Mouse (Mus musculus): ENCODE results near the gene Mtx2.

The Mtx2 gene

GRCm38 (mm10) chr2:74825730-74826430 lies at the start of gene Mtx2:
TSS of gene Mtx2 (plus strand) at chr2:74825803.
- peak; percentile 93 for DNase-seq (ENCODE audit: low read depth, low spot score)

DNA sequence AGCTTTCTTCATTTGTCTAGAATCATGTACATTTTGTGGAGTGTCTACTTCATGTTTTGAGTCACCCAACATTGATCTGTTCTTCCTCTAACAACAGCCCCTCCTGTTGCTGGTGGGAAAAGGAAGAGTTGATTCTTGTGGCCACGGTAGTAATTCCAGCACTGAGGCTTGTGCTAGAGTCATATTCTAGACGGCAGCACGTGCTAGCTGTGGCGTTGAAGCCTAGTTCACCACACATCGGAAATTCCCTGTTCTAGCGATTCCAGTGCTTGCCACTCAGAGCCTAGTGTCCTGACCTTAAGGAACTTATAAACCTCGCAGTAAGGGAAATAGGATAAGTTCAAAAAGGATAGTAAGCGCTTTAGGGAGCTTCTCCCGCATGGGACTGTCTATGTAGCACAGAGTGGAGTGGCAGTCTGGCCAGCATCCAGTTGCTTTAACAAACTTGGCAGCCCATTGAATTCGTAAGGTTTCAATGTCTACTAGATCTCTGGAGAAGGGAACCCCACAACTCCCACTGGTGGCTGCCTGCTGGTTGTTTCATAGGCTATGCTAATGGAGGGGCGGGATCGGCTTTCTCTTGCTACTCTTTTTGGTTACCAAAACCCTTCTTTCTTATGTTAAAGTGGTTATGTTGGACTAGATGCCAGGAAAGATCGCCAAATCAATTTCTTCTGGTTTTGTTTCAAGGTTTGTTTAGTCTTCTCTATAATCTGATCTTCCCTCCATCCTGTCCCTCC lies 47.9 kb upstream of the Mtx2 start:
- peak; percentile 27 for DNase-seq (ENCODE audit: low read depth, low spot score)

DNA sequence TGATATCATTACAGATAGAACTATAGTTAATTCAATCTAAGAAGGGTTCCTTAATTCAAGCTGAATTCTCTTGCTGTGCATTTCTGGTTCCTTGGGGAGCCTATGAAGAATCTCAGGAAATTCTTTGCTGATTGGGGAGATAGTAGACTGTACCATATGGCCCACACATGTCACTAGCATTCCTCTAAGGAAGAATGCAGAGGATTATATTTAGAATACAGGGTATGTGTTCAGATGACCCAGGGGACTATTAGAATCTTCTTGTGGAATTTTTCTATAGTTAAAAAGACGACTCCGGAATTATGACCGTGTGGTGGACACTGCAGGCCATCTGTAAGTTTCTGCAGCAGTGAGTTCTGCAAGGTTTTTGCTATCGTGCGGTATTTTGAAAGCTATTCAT lies 44.2 kb upstream of the Mtx2 start:
- DNase-seq (ENCODE audit: low read depth, low spot score): no peak

GRCm38 (mm10) chr2:74795531-74795930 lies 30.1 kb upstream of the Mtx2 start:
- DNase-seq (ENCODE audit: low read depth, low spot score): no peak

DNA sequence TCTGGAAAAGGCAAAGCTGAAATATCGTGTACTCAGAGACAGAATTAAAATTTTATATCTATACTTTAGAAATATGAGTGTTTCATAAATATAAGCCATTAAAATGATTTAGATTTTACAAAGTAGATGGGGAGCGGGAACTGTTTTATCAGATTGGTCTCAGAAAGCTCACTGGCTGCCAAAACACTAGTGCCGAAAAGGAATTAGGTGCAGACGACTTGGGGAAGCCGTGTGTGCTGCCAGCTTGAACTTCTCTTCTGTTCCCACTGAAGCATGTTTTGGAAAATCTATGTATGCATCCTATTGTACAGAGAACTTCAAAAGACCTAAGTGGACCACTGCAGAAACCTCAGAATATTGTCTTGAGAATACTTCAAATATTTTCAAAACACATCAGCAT lies 17.2 kb upstream of the Mtx2 start:
- DNase-seq (ENCODE audit: low read depth, low spot score): no peak

DNA sequence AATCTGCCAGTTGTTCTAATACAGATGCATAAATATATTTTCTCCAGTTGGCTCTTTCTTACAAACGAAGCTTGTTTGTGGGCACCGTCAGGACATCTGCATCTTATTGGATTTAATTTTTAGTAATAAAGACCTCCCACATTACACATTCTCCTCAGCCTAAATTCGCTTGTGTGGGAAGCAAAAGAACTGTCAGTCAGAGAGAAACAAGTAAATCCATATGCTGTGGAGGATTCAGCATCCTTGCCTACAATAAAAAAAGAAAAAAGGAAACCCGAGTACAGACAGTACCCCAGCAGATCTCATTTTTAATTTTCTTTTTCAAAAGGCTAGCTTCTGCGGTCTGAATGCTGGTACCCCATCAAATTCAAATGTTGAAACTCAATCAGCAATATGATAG lies 2.9 kb upstream of the Mtx2 start:
- no peak for DNase-seq (ENCODE audit: low read depth, low spot score)

DNA sequence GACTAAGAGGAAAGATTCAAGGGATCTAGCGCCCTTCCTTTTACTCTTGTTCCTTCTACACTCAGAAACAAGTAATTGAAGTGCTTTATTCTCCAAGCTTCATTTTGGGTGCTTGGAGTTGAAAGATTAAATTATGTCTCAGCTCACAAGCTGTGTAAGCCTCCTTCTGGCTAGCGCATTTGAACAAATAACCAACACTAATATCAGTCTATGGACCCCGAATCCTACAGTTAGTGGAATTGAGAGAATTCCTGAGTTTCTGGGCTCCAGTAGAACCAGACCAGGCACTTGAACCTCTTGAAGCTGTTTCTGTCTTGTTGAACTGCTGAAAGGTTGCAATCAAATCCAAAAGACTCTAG lies 253 bp upstream of the Mtx2 start:
- DNase-seq (ENCODE audit: low read depth, low spot score): no peak

GRCm38 (mm10) chr2:74846992-74847391 lies 21.4 kb downstream of the Mtx2 start:
- no peak for DNase-seq (ENCODE audit: low read depth, low spot score)

- DNase-seq (ENCODE audit: low read depth, low spot score): no peak
Measured at GRCm38 (mm10) chr2:74847516-74847915, 21.9 kb downstream of the Mtx2 start.

- DNase-seq (ENCODE audit: low read depth, low spot score): no peak
Measured at GRCm38 (mm10) chr2:74850036-74850435, 24.4 kb downstream of the Mtx2 start.

DNA sequence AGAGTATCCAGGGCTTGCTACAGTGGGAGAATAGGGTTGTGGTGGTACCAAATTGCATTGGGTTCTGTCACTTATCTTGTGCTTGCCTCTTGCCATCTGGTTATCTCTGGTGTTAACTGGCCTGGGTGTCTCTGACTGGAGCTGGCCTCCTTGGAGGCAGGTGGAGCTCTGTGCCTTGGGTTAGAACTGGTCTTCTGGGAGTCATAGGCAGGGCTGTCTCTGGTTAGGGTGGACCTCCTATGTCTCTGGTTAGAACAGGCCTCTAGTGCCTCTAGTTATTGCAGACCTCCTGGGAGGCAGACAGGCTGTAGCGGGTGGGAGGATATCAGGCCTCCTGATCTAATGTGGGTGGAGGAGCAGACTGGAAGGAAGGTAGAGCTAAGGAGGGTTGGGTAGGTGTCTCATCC lies 36.5 kb downstream of the Mtx2 start:
- DNase-seq (ENCODE audit: low read depth, low spot score): no peak

- DNase-seq (ENCODE audit: low read depth, low spot score): no peak
Measured at GRCm38 (mm10) chr2:74865414-74865813, 39.8 kb downstream of the Mtx2 start.

GRCm38 (mm10) chr2:74874043-74874442 lies 48.4 kb downstream of the Mtx2 start:
- no peak for DNase-seq (ENCODE audit: low read depth, low spot score)

DNA sequence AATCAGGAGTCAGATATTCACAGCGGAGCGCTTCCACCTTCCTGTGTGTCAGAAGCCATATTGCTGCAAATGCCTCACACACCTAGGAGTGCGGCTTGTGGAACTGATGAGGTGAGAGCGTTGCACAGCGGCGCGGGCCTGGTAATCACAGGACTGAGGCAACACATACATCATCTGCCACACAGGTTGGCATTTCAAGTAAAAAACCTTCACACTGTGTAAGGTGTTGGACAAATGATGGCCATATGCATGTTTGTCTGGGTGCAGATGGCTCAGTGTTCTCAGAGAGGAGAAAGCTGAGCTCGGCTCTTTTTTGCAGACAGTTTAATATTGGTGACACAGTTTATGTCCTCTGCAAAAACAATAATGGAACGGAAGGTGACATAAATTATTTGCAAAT lies 58.8 kb downstream of the Mtx2 start:
- DNase-seq (ENCODE audit: low read depth, low spot score): no peak

GRCm38 (mm10) chr2:74891868-74892267 lies 66.3 kb downstream of the Mtx2 start:
- DNase-seq (ENCODE audit: low read depth, low spot score): no peak

DNA sequence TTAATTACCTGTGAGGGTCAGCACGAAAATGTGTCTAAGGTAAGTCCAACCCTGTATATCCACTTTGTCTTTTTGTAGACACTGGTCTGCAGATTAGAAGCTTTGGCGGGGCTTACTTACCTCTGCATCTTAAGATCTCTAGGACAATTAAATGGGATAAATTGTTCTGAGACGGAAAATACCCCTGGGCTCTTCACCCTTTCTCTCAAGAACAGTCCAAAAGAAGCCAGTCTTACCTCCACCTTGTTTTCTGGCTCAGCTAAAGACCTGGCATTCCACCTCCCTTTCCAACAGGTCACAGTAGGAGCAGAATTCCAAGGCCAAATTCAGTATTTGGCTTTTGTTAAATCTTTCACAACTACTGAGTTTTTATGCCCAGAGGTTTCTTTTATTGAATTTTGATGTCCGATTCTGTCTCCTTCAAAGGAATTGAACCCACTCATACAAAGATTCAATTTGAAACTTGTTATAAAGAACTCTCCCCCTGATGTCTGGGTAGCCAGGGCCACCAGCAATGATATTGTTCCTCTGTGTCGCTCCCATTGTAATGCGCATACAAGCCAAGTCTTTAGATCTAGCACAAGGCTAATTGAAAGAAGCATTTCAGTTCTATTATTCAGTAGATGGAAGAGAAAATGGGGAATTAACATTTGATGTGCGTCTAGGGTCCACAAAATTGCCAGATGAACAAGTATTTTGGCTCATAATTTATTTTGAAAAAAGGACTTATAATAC lies 67.4 kb downstream of the Mtx2 start:
- DNase-seq (ENCODE audit: low read depth, low spot score): peak; percentile 46

DNA sequence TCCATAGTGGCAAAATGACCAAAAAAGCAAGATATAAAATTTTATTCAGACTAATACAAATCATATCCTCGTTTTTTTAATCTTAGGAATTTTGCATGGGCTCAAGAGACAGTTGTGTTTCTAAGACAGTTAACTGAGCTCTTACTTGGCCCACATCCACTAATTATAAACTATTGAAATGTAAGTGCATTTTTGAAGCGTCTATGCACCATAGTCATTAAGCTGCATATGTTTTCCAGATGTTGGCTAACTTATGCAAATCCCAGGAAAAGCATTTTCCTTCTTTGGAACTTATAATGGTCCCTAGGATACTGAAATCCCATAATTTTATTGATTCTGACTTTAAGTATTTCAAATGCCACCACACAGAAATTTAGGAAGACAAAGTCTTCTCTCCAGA lies 68.5 kb downstream of the Mtx2 start:
- DNase-seq (ENCODE audit: low read depth, low spot score): no peak

DNA sequence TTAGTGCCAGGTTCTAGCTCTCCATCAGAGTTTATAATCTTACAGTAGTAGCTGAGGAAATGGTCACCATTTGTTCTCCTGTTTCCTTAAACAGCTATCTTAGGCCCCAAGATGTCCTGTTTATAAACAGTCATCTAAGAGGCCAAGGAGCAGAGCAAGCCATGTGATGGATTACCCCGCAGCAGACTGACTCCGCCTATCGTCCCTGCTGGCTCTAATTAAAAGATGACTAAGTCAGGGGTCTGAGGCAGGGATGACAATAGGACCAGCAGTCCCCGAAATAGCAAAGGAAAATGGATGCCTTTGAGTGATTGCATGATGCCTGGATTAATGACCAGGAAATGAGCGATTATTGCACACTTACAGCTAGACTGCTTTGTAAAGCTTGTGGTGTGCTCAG lies 74.4 kb downstream of the Mtx2 start:
- DNase-seq (ENCODE audit: low read depth, low spot score): no peak

- no peak for DNase-seq (ENCODE audit: low read depth, low spot score)
Measured at GRCm38 (mm10) chr2:74901764-74902295, 76.2 kb downstream of the Mtx2 start.

- no peak for DNase-seq (ENCODE audit: low read depth, low spot score)
Measured at GRCm38 (mm10) chr2:74907368-74908291, 82.0 kb downstream of the Mtx2 start.

DNA sequence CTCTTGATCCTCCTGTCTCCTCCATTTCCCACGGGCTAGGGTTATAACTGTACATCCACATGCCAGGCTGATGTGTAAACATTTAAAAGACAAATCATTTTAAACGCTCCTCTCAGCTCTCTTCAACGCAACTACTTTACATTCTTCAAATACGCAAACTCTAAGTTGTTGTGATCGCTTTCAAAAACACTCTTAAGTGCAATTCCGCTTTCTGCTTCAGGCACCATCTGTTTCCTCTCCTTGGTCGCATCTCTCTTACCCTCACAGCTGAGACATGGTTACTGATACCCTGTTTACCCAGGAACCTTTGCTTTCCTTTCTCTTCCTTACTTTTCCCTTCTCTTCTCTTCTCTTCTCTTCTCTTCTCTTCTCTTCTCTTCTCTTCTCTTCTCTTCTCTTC lies 86.4 kb downstream of the Mtx2 start:
- DNase-seq (ENCODE audit: low read depth, low spot score): no peak
